Mouse (Mus musculus) thymus, postnatal 25 days (tissue): ENCODE data around the gene Col8a2.

Source experiments
- DNase-seq: peaks from one replicate; pipeline ENCODE4 v3.0.0; 2022

Col8a2 gene

DNA sequence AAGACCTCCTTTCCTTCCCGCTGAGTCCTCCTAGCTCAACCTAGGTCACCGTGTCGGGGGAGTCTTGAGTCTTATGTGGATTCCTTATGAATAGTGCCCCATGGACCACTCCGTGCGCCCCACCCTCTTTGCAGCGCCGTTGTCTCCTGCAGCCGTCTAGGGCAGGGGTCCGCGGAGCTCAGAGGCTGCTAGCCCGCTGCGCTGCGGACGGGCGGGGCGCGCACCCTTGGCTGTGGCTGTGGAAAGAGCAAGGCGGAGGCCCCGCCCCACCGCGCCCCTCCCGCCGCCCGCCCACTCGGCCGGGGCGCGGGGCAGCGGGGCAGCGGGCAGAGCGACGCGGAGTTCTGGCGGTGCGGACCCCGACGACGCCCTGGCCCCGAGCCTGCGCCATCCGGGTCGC is at the start of gene Col8a2:
Gene Col8a2, plus strand, starts transcription at position 302 of the 400 bp plus-strand sequence.
- no peak for DNase-seq

DNA sequence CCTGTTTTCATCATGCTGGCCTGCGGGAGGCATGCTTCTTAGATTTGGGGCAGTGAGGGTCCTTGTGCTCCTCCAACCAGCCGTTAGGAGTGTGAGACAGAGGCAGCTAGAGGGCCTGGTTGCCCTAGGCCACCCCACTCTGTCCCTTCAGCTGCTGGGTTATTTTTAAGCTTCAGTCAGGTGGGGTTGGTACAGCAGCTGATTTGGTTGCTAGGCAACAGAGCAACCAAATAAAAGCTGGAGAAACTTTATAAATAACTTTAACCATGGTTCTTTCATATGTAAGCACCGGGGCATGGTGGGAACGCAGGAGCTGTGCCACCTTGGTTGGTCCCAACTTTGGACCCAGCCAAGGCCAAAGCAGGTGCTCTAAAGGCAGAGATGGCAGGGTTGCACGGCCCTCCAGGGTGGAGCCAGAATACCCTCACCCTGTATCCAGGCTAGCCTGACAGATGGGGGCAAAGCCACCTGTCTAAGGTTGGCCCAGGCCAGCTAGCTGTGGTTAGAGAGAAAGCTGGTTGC is 48.8 kb upstream of the Col8a2 start:
- DNase-seq, result no peak

DNA sequence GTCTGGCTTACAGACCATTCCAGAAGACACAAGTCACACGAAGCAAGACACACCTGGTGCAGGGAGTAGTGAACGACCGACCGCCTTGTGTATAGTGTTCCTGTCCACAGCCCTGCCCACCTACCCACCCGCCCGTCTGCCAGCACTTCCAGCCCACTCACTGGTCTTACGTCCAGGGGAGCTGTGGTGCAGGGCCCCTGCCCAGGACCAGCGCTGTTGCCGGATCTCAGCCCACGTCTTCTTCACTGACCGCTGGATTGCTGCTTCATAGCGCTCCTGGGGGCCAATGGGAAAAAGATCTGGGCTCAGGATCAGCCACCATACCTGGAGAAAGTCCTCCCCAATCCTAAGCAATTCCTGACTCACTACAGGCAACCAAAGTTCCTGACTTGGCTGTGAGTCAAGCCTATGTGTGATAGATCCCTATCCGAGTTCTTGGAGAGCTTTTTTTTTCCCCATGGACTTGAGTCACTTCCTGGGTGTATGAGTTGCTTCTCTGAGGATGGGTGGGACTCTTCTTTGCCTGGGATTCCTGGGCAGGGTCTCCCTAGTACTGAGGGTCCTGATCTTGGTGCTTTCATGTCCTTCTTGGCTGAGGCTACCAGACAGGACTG is 46.6 kb upstream of the Col8a2 start:
- DNase-seq, result no peak

DNA sequence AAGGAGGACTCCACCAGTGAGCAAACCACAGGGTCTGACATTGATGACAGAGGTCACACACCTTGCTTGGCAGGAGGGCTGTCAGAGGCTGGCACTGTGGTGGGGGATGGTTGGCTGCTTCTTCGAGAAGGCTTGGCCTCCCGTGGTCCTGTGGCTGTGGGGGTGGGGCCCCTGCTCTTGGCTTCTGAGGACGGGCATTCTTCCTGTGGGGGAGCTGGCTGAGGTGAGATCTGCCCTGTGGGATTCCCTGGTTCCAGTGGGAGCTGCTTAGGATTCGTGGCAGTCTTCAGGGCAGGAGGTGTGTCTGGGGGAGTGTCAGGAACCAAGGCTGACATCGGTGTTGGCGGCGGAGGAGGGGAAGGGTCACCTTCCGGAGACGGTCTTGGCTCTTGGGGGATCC is 44.6 kb upstream of the Col8a2 start:
- DNase-seq, result no peak

DNA sequence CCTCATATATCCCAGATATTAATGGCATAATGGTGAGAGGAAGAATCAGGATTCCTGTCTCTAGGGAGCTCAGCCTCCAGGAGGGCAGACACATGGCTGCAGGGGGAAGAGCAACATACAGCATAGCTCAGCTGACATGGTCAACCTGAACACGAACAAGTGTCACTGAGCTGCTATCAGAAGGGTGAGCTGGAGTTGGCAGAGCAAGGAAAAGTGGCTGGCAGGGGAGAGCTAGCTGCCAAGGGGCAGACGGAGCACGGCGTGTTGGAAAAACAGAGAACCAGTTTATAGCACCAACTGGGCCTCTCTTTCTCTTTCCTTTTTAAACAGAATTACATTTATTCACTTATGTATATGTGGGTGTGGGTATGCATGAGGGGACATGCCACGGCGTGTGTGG is 44.1 kb upstream of the Col8a2 start:
- DNase-seq, result no peak

DNA sequence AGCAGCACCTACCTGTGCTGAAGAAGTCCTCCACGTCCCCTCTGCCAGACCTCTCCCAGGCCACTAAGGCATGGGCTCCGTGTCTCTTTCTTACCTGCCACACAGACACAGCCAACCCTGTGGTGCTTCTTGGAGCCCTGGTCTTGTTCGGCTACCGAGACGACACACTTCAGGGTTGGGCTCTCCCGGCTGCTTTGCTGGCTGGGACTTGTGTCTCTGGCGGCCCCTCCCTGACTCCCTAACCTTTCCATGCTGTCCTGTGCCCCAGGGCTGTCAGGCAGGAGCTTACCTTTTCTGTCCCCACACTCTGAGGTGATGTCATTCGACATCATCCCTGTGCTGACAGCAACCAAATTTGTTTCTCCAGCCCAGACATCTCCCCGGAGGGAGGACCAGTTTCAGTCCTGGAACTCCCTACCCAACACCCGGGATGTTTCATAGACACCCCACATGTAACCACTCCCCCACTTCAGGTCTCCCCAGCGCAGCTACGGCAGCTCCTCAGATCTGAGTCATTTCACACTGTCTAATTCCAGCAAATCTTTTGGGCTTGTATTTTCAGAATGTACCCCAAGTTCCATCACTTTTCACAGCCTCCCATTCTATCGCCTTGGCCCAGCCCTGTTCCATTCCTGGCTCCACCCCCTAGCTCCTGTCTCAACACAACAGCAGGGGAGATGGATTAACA is 40.2 kb upstream of the Col8a2 start:
- DNase-seq, result no peak

DNA sequence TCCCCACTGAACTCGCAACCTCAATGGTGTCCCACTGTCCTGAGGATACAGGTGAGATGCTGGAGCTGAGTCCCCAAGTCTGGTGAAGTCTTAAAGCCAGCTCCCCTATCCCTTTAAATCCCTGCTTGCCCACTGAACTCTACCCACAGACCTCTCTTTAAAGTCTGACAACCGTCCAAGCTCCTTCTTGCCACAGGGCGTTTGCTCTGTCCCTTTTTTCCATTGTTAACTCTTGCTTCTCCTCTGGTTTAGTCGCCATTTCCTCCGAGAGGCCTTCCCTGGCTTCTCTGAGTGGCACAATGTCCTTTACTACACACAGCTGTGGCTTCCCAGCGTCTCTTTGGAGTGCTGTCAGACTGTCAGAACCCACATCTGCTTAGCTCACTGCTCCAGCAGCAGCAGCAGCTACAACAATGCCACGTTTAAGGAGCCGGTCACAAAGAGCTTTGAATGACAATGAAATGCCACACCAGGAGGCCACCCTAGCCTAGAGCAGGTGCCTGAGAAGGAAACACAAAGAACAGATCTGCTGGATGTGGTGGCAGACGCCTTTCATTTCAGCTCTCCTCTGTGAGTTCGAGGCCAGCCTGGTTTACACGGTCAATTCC is 38.2 kb upstream of the Col8a2 start:
- DNase-seq, result no peak

DNA sequence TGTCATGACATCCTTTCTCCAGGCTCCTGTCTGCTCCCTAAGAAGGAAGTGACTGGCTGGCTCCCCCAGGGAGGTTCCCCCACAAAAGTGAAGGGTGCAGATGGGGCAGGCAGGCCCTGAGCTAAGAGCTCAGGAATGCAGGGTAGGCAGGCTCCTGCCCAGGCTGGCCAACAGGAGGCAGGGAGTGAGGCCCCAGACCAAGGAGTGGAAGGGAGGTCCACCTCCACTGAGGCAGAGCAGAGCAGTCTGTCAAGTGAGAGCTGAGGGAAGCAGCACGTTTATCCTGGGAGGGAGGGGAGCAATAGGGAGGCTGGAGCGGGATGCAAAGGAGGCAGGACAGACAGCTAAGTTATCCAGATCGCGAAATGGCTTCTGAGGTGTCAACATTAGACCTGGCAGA is 35.9 kb upstream of the Col8a2 start:
- DNase-seq, result no peak

DNA sequence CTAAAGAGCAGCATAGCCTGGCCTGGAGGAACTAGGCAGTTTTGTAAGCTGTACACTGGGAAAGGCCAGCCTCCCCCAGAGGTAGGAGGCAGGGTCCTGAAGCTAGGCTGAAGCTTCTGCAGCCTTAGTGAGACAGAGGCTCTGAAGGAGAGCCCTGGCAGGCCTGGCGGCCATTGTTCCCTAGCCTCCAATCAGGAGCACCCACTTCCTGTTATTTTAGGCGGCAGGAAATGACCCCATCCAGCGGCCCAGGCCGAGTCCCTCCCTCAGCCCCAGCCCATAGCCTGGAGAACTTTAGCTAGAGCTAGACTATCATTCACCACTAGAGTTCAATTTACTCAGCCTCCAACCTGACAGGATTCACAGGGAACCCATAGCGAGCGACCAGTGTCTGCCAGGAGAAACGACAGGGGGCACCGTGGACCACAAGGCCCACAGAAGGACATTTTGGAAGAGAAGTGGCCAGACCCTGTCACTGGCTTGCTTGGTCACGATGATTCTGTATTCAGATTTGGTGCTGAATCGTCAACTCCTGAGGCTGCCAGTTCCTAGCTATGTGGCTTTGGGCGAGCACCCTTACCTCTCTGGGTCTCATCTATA is 34.8 kb upstream of the Col8a2 start:
- DNase-seq, result no peak

DNA sequence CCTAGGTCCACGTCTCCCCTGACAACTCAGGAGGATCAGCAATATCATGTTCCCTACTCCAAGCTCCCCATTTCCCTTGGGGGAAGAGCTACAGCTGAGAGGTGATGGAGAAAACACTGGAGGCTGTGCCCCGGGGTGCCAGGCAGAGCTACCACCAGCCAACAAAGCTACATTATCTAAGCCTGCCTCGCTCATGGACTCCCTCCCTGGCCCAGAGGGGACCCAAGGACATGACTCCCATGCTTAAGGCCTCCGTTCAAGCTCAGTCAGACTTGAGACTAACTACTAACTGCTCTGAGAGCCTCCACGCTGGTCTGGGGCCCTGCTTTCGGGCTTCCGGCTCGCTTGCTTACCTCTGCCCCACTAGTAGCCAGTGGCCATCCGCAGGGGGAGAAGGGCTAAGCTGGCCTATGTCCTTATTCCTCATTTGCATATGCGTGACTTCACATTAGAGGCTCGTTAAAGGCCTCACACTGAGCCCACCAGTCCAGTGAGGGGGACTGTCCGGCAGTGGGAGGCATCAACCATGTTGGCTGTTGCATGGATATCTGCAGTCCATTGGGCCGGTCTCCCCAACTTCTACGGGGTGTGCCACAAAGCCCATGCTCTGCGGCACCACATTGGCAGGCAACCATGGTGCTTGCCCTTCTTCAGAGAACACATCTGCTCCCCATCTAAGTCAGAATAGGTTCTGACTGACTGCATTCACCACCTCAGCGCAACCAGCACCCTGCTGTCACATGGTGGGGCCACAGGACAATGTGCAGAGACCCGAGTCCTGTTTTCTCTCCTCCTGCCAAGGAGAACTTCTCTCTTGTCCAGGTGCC is 34.0 kb upstream of the Col8a2 start:
- no peak for DNase-seq

DNA sequence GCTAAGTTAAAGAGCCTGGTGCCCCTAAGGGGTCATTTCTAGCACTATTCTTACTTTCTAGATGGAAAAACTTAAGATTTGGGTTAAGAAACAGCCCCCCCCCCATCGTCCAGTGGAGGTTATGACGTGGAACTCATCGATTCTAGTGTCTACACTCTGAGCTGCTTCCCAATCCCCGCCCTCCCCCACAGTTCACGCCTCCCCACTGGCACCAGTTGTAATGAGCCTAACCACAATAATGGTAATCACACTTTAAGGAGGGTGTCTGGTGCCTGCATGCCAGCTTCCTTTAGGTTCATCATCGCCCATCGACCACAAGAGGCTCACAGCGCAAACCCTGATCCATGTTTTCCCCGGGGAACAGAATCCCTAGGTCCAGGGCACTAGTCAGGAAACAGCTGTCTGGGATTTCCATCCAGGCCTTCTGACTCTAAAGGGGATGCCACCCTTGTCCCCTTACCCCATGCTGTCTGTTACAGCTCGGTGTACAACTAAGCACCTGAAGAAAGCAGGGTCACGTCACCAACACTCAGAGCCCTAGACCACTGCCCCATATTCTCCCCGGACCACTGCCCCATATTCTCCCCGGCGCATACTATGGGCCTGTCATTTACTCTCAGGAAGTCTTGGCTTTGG is 32.8 kb upstream of the Col8a2 start:
- DNase-seq, result no peak

DNA sequence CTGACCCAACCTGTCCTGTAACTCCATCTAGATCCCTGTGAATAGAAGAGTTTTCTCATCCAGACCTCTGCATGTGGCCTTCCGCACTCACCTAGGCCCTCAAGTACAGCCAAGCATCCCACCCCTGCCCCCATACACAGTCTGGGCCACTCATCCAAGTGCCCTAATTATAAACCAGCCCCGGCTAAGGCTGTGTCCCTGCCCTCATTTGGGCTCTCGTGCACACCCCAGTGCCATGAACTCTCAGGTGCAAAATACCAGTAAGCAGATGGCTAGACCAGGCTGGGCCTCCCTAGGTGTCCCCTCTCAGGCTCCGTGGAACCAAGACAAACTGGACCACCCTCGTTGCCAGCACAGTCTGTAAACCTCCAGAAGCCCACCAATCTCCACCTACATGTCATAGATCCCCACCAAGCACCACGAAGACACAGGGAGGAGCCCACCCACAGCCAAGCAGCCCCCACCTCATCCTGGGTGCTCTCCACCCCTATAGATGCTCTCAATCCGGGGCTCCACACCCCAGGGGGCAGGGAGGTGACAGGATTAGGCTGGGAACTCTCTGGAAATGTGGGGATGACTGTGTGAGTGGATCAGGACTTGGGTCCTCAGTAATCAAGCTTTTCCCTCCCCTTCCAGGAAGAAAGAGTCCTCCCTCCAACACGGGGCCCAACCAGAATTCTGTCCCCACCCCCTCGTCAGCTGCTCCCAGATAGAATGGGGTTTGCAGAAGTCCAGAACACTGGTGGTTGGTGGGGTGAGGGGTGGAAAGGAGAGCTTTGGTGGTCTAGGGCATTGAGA is 32.1 kb upstream of the Col8a2 start:
- DNase-seq, result no peak

DNA sequence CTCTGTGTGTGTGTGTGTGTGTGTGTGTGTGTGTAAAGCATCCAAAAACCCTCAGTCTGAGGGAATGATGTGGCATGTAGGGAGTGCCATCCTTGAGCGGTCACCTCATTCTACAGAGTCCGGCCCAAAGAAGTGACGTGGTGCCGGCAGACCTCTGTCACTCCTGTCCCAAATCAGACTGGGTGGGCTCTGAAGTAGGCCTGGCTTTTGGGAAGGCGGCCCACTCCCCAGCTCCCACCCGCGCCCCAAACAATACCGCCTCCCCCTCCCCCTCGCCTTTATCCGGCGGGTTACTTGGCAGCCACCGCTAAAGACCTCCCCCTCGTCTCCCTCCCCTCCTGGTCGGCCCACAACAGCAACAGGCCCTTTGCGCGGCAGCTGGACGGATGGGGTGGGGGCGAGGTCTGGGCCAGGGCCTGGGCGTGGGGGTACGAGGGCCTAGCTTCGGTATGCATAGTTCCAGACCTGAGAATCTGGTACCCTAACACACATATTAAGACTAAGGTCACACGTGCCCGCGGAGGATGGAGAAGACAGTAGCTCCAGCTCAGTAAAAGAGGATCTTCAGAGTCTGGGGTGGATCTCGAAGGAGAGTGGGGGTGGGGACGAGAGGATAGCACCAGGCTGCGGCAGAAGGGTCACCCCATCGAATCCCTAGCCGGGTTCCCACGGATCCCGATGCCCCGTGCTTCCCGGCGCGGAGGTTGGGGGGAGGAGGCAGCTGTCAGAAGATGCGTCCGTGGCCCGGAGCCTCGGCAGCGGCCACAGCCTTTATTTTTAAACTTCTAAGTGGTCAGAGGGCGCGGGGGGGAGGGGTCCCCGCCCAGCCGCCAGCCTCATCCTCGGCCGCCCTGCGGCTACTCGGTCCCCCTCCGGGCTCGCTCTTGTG is 31.2 kb upstream of the Col8a2 start:
- peak; percentile 59 for DNase-seq

DNA sequence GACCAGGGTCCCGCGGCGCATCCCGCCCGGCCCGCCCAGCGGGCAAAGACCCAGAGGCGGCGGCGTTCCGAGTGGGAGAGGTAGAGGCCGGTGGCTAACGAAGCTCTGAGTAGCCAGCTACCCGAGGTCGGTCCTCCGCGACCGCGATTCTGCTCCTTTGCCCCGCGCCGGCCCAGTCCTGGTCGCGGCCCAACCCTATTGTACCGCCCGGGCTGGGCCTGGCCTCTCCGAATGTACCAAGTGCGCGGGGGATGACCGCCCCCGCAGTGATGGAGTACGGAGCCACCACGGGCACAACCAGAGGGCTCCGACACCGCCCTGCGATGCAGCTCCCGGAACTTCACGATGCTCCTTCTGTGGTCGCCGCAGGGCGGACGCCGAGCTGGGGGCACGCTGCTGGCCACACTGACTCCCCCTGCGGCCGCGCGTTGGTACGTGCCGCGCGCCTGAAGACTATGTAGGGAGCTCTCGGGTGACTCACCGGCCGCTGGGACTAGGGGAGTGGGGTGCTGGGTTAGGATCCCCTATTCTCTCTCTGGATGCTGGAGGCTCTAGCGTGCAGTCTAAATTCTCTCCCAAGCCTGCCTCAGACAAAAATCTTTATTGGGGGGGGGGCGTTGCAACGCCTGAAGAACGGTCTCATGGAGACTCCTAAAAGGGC is 30.3 kb upstream of the Col8a2 start, which contains the start of gene Map7d1:
Gene Map7d1, minus strand, starts transcription at position 213 of the 661 bp plus-strand sequence.
- peak; percentile 88 for DNase-seq

DNA sequence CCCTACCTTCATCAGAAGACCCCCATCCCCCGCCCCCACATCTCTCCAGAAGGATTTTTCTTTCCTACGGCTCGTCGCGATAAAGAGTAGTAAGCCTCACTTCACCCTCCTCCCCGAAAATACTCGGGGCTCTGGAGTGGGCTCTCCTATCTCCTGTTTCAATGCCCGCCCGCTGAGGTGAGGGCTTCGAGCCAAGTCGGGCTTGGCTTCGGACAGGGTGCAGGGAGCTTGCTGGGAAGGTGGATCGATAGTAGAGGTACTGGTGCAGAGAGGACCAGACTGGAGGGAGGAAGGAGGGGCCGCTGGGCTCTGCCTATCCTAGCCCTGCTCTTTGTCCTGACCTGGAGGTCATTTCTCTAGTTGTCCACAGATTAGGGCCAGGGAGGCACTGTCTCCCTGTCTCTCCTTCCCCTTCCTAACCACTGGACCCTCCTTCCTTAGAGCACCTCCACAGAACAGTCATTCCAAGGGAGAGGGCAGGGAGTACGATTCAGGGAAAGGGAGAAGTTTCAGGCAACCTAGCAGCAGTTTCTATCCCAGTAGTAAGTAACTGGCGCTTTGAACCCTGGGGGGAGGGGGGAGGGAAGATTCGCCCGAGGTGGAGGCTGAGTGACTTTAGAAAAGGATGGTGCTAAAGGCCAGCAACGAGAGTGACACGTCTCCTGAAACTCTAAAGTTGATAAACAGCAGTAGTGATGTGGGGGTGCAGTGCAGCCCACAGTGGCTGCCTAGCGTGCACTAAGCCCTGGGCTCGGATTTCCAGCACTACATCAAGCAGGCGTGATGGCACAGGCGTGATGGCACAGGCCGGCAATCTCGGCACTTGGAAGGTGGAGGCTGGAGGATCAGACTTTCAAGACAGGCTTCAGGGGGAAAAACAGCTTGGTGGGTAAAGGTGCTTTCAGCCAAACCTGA is 29.4 kb upstream of the Col8a2 start:
- DNase-seq, result no peak

DNA sequence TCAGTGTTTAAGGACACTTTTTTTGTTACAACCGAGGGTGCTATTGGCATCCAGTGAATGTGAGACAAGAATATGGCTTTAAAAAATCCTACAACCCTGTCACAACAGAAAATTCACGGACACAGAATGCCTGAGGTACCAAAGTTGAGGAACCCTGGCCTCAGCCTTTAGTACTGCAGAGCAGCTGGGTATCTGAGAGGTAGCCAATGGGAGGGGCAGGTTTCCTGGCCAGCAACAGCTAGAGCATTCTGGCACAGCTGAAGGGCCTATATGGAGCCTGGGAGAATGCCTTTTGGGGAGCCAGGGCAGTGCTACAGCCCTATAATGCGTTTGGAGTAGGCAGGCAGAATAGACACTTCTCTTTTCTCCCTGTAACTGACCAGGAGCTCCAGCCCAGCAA is 27.5 kb upstream of the Col8a2 start:
- no peak for DNase-seq

DNA sequence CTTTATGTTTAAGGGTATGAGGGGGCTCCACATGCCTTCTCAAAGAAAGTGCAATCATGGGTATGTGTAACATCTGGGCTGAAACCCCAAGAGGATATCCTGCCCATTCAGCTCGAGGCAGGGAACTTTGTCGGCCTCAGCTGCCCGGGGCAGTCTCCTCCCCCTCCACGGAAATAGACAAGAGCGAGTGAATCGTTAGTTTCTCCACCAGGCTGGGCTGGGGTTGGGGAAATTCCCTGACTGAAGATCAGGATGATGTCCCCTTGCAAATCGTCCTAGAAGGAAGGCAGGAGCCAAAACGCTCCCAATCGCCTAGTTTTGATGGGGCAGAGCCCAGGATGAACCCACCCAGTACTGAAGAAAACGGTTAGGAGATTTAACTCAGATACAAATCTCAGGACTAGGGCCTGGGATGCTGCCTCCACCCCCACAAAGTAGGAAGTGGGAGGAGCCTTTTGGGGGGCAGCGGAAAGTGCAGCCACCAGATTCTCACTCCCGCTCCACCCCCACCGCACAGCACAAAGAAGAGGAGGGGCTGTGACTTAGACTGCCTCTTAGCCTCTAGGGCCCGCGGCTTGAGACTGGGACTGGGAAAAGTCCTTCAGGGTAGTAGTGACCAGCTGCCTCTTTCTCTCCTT is 27.0 kb upstream of the Col8a2 start:
- peak; percentile 81 for DNase-seq

DNA sequence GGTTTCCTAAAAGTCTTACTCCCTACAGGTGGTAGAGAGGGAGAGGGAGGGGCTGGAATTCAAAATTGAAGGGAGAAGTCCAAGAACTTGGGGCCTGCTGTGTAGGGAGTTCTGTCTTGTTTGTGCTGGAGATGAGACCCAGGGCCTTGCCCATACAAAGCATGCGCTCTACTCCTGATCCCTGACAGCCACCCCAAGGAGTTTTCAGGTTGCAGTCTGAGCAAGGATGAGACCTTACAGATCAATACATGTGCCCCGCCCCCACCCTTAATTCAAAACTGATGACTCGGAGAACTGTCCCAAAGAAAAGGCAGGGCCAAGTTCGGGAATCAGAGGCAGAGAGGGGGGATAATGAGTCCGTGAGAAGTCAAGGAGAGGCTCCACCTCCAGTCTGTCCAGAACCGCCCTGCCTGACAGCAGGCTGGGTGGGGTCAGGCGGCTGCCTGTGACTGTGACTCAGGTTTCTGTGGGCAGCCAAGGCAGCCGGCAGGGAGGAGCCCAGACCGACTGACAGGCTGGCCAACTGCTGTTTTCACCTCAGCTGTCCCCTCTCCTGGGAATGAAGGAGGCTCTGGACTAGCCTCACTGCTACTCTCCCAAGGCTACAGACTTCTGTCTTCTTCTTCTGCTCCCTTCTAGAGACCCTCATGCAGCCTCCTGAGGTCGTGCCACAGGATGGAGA is 25.9 kb upstream of the Col8a2 start:
- DNase-seq, result peak; percentile 31
